Mouse (Mus musculus): ENCODE results near the gene Stk10. TPM values are rescaled to one million over a fixed set of nuclear protein-coding genes. Genes with fewer than 3 reads are reported as not detected.

The Stk10 gene
- polyA plus RNA-seq, 1 experiment from 2014 or later, result 5.5 TPM

DNA sequence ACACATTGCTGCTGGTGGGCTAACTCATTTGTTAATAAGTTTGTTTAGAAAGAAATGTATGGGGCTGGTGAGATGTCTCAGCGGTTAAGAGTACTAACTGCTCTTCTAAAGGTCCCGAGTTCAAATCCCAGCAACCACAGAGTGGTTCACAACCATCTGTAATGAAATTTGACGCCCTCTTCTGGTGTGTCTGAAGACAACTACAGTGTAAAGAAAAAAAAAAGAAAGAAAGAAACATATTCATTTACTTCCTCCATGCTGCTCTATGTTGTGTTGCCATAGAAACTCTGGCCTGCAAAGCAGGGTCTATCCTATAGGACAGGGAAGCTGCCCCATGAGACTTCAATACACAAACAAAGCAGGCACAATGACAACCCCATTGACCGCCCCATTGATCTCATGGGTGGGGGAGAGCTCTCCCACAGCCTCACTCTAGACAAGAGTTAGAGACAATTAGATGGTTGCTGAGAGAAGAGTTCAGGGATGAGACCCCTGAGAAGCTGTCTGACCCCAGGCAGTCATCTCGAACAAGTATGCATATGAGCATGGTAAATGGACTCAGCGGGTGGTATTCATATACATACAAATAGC, 86.9 kb downstream of the Stk10 start:
- Histone ChIP-seq H3K27ac (ENCODE audit: low read length) (peak overlapping the region; percentile 96), H3K4me3 (ENCODE audit: low read length) (no peak overlapping the region), H3K36me3 (ENCODE audit: control insufficient read depth, insufficient read depth) (no peaks in the 10 kb centered on the region), H3K9me3 (replicated peaks; ENCODE audit: control insufficient read depth, low read length) (no peaks in the 10 kb centered on the region), H3K27me3 (ENCODE audit: control insufficient read depth, insufficient read depth, low read length) (no peaks in the 10 kb centered on the region), H3K4me2 (ENCODE audit: low read depth, low read length) (no peak overlapping the region), H3K4me1 (ENCODE audit: control insufficient read depth, insufficient read depth, low read length) (peaks cover 20% of the 10 kb centered on the region), H3K9ac (ENCODE audit: low read length) (no peak overlapping the region)
- 72% methylated on average over 6 of the region's 6 CpGs for WGBS
- no peak for ATAC-seq (replicated peaks; ENCODE audit: extremely low read depth, insufficient read depth, low FRiP score)

DNA sequence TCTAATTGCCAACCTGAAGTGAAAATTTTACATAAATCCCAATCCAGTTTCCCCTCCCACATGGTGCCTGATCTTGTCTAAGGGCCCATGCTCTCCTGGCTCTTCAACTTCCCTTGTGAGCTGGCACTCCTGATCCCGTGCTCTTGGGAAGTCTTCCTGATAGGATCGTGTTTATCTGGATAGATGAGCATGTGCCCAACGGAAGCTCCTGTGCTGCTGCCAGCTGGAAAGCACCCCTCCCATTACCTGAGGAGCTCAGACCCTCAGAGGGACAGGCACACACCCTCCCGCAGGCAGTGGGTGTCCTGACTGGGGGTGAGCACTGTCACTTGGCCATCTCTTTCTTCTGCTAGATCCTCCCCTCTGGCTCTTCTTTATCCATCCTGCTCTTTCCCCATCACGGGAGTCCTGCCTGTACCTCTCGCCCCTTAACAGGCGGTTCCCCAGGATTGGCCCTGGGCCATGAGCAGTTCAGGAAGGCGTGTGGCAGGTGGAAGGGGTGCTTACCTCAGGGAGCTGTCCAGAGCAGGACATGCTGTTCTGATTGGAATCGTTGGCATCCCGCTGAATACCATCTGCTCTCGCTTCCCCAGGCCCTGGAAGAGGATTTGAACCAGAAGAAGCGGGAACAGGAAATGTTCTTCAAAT, 88.8 kb downstream of the Stk10 start:
- WGBS, result 67% methylated on average over 12 of the region's 12 CpGs

DNA sequence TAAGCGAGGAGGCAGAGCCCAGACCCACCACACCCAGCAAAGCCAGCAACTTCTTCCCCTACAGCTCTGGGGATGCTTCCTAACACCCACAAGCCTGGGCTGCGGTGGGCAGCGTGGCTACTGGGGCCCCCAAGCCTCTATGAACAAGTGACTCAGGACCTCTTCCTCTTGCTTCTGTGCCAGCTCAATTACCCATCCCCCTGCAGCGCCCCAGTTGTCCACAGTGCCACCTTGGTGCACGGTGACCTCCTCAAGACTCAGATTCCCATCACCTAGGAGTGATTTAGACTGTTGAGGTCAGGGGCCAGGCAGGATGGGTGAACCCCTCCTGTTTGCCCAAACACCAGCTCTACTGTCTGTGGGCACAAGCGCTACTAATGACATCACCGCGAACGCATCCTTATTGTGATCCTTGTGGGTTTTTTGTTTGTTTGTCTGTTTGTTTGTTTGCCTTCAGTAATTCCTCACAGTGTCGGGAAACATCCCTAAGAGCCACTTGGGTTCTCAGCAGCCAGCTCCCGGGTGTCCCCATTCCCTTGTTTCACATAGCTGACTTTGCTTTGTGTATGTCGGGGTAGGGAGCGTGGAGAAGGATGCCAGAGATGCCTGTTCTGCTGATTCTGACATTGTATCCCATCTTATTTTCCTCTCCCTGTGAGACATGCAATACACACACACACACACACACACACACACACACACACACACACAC, 89.5 kb downstream of the Stk10 start:
- no peak overlapping the region for H3K9ac ChIP-seq (ENCODE audit: low read length)
- no peaks in the 10 kb centered on the region for H3K36me3 ChIP-seq (ENCODE audit: control insufficient read depth, insufficient read depth)
- no peak overlapping the region for H3K4me3 ChIP-seq (ENCODE audit: low read length)
- H3K27ac ChIP-seq (ENCODE audit: low read length), result no peak overlapping the region
- 86% methylated on average over 13 of the region's 13 CpGs for WGBS
- no peak overlapping the region for H3K4me2 ChIP-seq (ENCODE audit: low read depth, low read length)
- ATAC-seq (replicated peaks; ENCODE audit: extremely low read depth, insufficient read depth, low FRiP score), result no peak
- no peaks in the 10 kb centered on the region for H3K9me3 ChIP-seq (replicated peaks; ENCODE audit: control insufficient read depth, low read length)
- peaks cover 20% of the 10 kb centered on the region for H3K4me1 ChIP-seq (ENCODE audit: control insufficient read depth, insufficient read depth, low read length)
- no peaks in the 10 kb centered on the region for H3K27me3 ChIP-seq (ENCODE audit: control insufficient read depth, insufficient read depth, low read length)

More for the DNA sequence above, 88.8 kb downstream of the Stk10 start:
- Histone ChIP-seq H3K9me3 (replicated peaks; ENCODE audit: control insufficient read depth, low read length) (no peaks in the 10 kb centered on the region), H3K27me3 (ENCODE audit: control insufficient read depth, insufficient read depth, low read length) (no peaks in the 10 kb centered on the region), H3K4me1 (ENCODE audit: control insufficient read depth, insufficient read depth, low read length) (peaks cover 20% of the 10 kb centered on the region), H3K4me2 (ENCODE audit: low read depth, low read length) (no peak overlapping the region), H3K36me3 (ENCODE audit: control insufficient read depth, insufficient read depth) (no peaks in the 10 kb centered on the region), H3K9ac (ENCODE audit: low read length) (no peak overlapping the region), H3K4me3 (ENCODE audit: low read length) (no peak overlapping the region), H3K27ac (ENCODE audit: low read length) (no peak overlapping the region)
- no peak for ATAC-seq (replicated peaks; ENCODE audit: extremely low read depth, insufficient read depth, low FRiP score)

DNA sequence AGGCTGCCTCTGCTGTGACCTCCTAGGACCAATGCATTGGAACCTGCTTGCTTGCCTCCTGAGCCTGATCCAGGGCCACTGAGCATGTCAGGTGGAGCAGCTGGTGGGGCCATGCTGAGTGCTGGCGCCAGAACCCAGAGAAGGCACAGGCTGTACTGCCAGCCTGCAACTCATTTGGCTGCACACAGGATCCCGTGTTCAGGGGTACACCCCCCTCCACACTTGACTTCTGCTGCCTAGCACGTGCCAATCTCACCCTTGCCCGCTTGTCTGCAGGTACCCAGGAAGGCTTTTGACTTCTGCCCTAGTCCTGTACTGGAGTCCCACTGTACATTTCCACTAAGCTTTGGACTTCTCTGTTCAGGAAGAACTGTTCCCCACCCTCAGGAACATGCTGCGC, 90.1 kb downstream of the Stk10 start:
- H3K27ac ChIP-seq (ENCODE audit: low read length), result no peak overlapping the region
- no peaks in the 10 kb centered on the region for H3K9me3 ChIP-seq (replicated peaks; ENCODE audit: control insufficient read depth, low read length)
- H3K27me3 ChIP-seq (ENCODE audit: control insufficient read depth, insufficient read depth, low read length), result no peaks in the 10 kb centered on the region
- 84% methylated on average over 5 of the region's 5 CpGs for WGBS
- H3K4me3 ChIP-seq (ENCODE audit: low read length), result no peak overlapping the region
- H3K4me1 ChIP-seq (ENCODE audit: control insufficient read depth, insufficient read depth, low read length), result peaks cover 20% of the 10 kb centered on the region
- H3K4me2 ChIP-seq (ENCODE audit: low read depth, low read length), result no peak overlapping the region
- H3K36me3 ChIP-seq (ENCODE audit: control insufficient read depth, insufficient read depth), result no peaks in the 10 kb centered on the region
- ATAC-seq (replicated peaks; ENCODE audit: extremely low read depth, insufficient read depth, low FRiP score), result no peak
- no peak overlapping the region for H3K9ac ChIP-seq (ENCODE audit: low read length)

DNA sequence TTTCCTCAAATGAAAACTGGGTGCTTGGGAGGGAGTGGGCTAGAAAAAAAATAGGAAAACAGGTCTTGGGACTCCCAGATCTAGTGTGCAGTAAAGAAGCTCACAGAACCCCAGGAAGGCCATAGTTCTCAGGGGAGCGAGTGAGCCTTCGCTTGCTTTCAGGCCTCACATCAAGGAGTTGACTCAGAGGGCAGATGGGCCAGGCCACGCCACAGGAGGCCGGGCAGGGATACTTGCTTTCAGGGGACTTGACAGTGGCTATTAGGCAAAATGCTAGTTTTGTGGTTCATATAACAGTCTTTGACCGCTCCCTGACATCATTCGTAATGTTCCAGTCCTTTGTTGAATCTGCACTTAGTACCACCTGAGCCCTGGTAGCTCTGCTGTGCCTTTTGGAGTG, 90.8 kb downstream of the Stk10 start:
- H3K27me3 ChIP-seq (ENCODE audit: control insufficient read depth, insufficient read depth, low read length), result no peaks in the 10 kb centered on the region
- peaks cover 16% of the 10 kb centered on the region for H3K4me1 ChIP-seq (ENCODE audit: control insufficient read depth, insufficient read depth, low read length)
- H3K27ac ChIP-seq (ENCODE audit: low read length), result no peak overlapping the region
- ATAC-seq (replicated peaks; ENCODE audit: extremely low read depth, insufficient read depth, low FRiP score), result no peak
- 89% methylated on average over 6 of the region's 6 CpGs for WGBS
- H3K9ac ChIP-seq (ENCODE audit: low read length), result no peak overlapping the region
- no peaks in the 10 kb centered on the region for H3K9me3 ChIP-seq (replicated peaks; ENCODE audit: control insufficient read depth, low read length)
- H3K36me3 ChIP-seq (ENCODE audit: control insufficient read depth, insufficient read depth), result no peaks in the 10 kb centered on the region
- H3K4me2 ChIP-seq (ENCODE audit: low read depth, low read length), result no peak overlapping the region
- H3K4me3 ChIP-seq (ENCODE audit: low read length), result no peak overlapping the region

DNA sequence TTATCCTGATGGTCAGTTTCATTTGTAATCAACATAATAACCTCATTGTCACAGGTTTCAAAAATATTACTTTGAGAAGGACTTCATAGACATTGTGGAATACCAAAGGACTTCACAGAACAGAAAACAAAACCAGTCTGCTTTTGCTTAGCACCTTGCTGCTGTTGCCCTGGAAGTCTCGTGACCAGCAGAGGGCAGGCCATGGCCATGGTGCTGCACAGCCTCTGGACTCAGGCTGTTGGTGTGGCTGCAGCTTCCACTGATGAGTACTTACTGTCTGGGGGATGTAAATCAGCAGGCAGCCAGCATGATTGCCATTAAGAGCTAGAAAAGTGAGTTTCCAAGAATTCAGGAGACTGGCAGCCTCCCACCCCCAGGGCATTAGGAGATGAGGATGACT, 92.6 kb downstream of the Stk10 start:
- 49% methylated on average over 1 of the region's 1 CpGs for WGBS
- Histone ChIP-seq H3K4me3 (ENCODE audit: low read length) (no peak overlapping the region), H3K36me3 (ENCODE audit: control insufficient read depth, insufficient read depth) (no peaks in the 10 kb centered on the region), H3K4me2 (ENCODE audit: low read depth, low read length) (no peak overlapping the region), H3K4me1 (ENCODE audit: control insufficient read depth, insufficient read depth, low read length) (peaks cover 4% of the 10 kb centered on the region; the same call in 1 of the 2 replicates), H3K27ac (ENCODE audit: low read length) (no peak overlapping the region), H3K9ac (ENCODE audit: low read length) (no peak overlapping the region), H3K27me3 (ENCODE audit: control insufficient read depth, insufficient read depth, low read length) (no peaks in the 10 kb centered on the region), H3K9me3 (replicated peaks; ENCODE audit: control insufficient read depth, low read length) (no peaks in the 10 kb centered on the region)
- ATAC-seq (replicated peaks; ENCODE audit: extremely low read depth, insufficient read depth, low FRiP score), result no peak

DNA sequence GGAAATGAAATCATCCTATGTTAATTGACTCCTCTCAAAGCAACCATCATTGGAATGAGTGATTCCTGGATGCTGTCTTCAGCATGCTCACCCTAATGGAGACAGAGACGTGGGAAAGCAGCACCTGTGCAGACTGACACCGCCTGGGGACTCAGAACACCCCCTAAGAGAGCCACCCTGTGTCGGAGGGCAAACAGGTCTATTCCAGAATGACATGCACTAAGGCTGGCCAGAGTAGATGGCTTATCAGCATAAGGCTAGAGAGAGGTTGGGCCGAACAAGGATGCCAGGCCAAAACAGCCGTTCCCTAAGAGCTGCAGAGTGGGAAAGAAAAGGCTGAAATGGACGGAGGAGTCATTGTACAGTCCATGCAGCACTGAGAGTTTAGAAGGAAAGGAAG, 93.0 kb downstream of the Stk10 start:
- H3K9me3 ChIP-seq (replicated peaks; ENCODE audit: control insufficient read depth, low read length), result no peaks in the 10 kb centered on the region
- no peak overlapping the region for H3K4me3 ChIP-seq (ENCODE audit: low read length)
- H3K36me3 ChIP-seq (ENCODE audit: control insufficient read depth, insufficient read depth), result no peaks in the 10 kb centered on the region
- peaks cover 4% of the 10 kb centered on the region; the same call in 1 of the 2 replicates for H3K4me1 ChIP-seq (ENCODE audit: control insufficient read depth, insufficient read depth, low read length)
- ATAC-seq (replicated peaks; ENCODE audit: extremely low read depth, insufficient read depth, low FRiP score), result no peak
- H3K27ac ChIP-seq (ENCODE audit: low read length), result no peak overlapping the region
- 68% methylated on average over 6 of the region's 6 CpGs for WGBS
- H3K4me2 ChIP-seq (ENCODE audit: low read depth, low read length), result no peak overlapping the region
- H3K27me3 ChIP-seq (ENCODE audit: control insufficient read depth, insufficient read depth, low read length), result no peaks in the 10 kb centered on the region
- H3K9ac ChIP-seq (ENCODE audit: low read length), result no peak overlapping the region

DNA sequence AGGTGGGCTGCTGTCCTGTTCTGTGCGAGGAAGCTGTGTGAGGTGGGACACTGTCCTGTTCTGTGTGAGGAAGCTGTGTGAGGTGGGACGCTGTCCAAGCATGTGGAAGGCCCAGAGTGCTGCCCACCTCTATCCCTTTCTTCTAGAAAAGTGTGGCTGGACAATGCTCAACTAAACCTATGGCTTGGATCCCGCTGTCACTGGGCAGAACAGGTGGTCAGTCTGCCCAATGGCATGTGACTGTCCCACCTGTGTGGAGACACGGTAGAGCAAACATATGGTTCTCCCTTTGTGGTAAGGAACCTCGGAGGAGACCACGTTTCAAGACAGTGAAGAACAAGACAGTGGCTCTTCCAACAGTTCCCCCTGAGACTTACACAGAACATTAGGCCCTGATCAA, 94.8 kb downstream of the Stk10 start:
- no peaks in the 10 kb centered on the region for H3K36me3 ChIP-seq (ENCODE audit: control insufficient read depth, insufficient read depth)
- 72% methylated on average over 6 of the region's 6 CpGs for WGBS

DNA sequence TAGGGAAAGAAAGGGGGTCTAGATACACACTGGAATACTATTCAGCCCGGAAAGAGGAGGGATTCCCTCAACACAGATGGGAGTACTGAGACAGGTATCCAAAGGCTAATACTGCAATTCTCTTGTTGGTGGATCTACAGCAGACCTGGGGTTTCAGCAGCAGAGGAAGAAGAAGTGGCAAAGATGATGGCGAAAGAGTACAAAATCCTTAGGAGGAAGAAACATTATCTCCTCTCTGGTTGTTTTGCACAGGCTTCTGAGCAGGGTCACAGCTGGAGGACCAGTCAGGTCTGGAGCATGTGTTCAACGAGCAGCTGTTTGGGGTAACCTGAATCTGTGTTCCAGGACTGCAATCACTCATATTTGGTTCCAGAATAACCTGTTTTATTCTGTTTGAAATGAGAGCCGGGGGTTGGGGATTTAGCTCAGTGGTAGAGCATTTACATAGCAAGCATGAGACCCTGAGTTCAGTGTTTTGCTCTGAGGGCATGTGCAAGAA, 96.7 kb downstream of the Stk10 start:
- H3K27me3 ChIP-seq (ENCODE audit: control insufficient read depth, insufficient read depth, low read length), result no peaks in the 10 kb centered on the region
- ATAC-seq (replicated peaks; ENCODE audit: extremely low read depth, insufficient read depth, low FRiP score), result no peak
- H3K9ac ChIP-seq (ENCODE audit: low read length), result no peak overlapping the region
- 0 out of 2 replicates have a peak, but pooled peaks cover 2% of the 10 kb centered on the region for H3K9me3 ChIP-seq (replicated peaks; ENCODE audit: control insufficient read depth, low read length)
- H3K4me2 ChIP-seq (ENCODE audit: low read depth, low read length), result no peak overlapping the region
- no peak overlapping the region for H3K4me3 ChIP-seq (ENCODE audit: low read length)
- H3K36me3 ChIP-seq (ENCODE audit: control insufficient read depth, insufficient read depth), result no peaks in the 10 kb centered on the region
- 78% methylated on average over 4 of the region's 4 CpGs for WGBS
- no peak overlapping the region for H3K27ac ChIP-seq (ENCODE audit: low read length)
- no peaks in the 10 kb centered on the region; the same call in 1 of the 2 replicates for H3K4me1 ChIP-seq (ENCODE audit: control insufficient read depth, insufficient read depth, low read length)

More for the DNA sequence above, 94.8 kb downstream of the Stk10 start:
- H3K4me1 ChIP-seq (ENCODE audit: control insufficient read depth, insufficient read depth, low read length), result no peaks in the 10 kb centered on the region; the same call in 1 of the 2 replicates
- H3K9ac ChIP-seq (ENCODE audit: low read length), result no peak overlapping the region
- no peak for ATAC-seq (replicated peaks; ENCODE audit: extremely low read depth, insufficient read depth, low FRiP score)
- H3K4me2 ChIP-seq (ENCODE audit: low read depth, low read length), result no peak overlapping the region
- no peak overlapping the region for H3K4me3 ChIP-seq (ENCODE audit: low read length)
- no peaks in the 10 kb centered on the region for H3K27me3 ChIP-seq (ENCODE audit: control insufficient read depth, insufficient read depth, low read length)
- H3K27ac ChIP-seq (ENCODE audit: low read length), result no peak overlapping the region
- H3K9me3 ChIP-seq (replicated peaks; ENCODE audit: control insufficient read depth, low read length), result no peaks in the 10 kb centered on the region
